Mouse (Mus musculus): ENCODE results near the gene Npas1.

Gene Npas1

GRCm38 (mm10) chr7:16472116-16472709, 5.3 kb downstream of the Npas1 start:
- DNase-seq (ENCODE audit: extremely low read depth, low read depth, low spot score), result no peak

- DNase-seq (ENCODE audit: extremely low read depth, low read depth, low spot score), result no peak
These were observed 6.0 kb downstream of the Npas1 start for GRCm38 (mm10) chr7:16471549-16471948.

- no peak for DNase-seq (ENCODE audit: extremely low read depth, low read depth, low spot score)
These were observed 9.4 kb downstream of the Npas1 start for GRCm38 (mm10) chr7:16468115-16468514.

GRCm38 (mm10) chr7:16466565-16466964, 11.0 kb downstream of the Npas1 start:
- DNase-seq (ENCODE audit: extremely low read depth, low read depth, low spot score), result no peak

- no peak for DNase-seq (ENCODE audit: extremely low read depth, low read depth, low spot score)
These were observed 12.0 kb downstream of the Npas1 start for GRCm38 (mm10) chr7:16465568-16465967.

GRCm38 (mm10) chr7:16465160-16465559, 12.4 kb downstream of the Npas1 start:
- DNase-seq (ENCODE audit: extremely low read depth, low read depth, low spot score), result no peak

- no peak for DNase-seq (ENCODE audit: extremely low read depth, low read depth, low spot score)
These were observed 14.3 kb downstream of the Npas1 start for GRCm38 (mm10) chr7:16463214-16463613.

- no peak for DNase-seq (ENCODE audit: extremely low read depth, low read depth, low spot score)
These were observed 15.8 kb downstream of the Npas1 start for GRCm38 (mm10) chr7:16461705-16462104.

- no peak for DNase-seq (ENCODE audit: extremely low read depth, low read depth, low spot score)
These were observed 16.4 kb downstream of the Npas1 start for GRCm38 (mm10) chr7:16461151-16461550.

GRCm38 (mm10) chr7:16460566-16460965, 17.0 kb downstream of the Npas1 start:
- no peak for DNase-seq (ENCODE audit: extremely low read depth, low read depth, low spot score)

- no peak for DNase-seq (ENCODE audit: extremely low read depth, low read depth, low spot score)
These were observed 21.2 kb downstream of the Npas1 start for GRCm38 (mm10) chr7:16456289-16456688.

- DNase-seq (ENCODE audit: extremely low read depth, low read depth, low spot score), result no peak
These were observed 22.5 kb downstream of the Npas1 start for GRCm38 (mm10) chr7:16455016-16455415.

GRCm38 (mm10) chr7:16453118-16453711, 24.3 kb downstream of the Npas1 start:
- no peak for DNase-seq (ENCODE audit: extremely low read depth, low read depth, low spot score)

- peak; percentile 91 for DNase-seq (ENCODE audit: extremely low read depth, low read depth, low spot score)
These were observed 24.9 kb downstream of the Npas1 start, which contains the start of gene Tmem160 for GRCm38 (mm10) chr7:16452587-16453073. TSS of gene Tmem160 (plus strand) at chr7:16452779.

GRCm38 (mm10) chr7:16451656-16452055, 25.9 kb downstream of the Npas1 start:
- no peak for DNase-seq (ENCODE audit: extremely low read depth, low read depth, low spot score)

- DNase-seq (ENCODE audit: extremely low read depth, low read depth, low spot score), result no peak
These were observed 36.3 kb downstream of the Npas1 start for GRCm38 (mm10) chr7:16441241-16441640.

GRCm38 (mm10) chr7:16435088-16435487, 42.4 kb downstream of the Npas1 start:
- DNase-seq (ENCODE audit: extremely low read depth, low read depth, low spot score), result no peak

- DNase-seq (ENCODE audit: extremely low read depth, low read depth, low spot score), result no peak
These were observed 44.1 kb downstream of the Npas1 start for GRCm38 (mm10) chr7:16433352-16433971.

GRCm38 (mm10) chr7:16426129-16426729, 51.3 kb downstream of the Npas1 start:
- no peak for DNase-seq (ENCODE audit: extremely low read depth, low read depth, low spot score)

GRCm38 (mm10) chr7:16425721-16426120, 51.8 kb downstream of the Npas1 start:
- no peak for DNase-seq (ENCODE audit: extremely low read depth, low read depth, low spot score)

GRCm38 (mm10) chr7:16423731-16424130, 53.8 kb downstream of the Npas1 start:
- DNase-seq (ENCODE audit: extremely low read depth, low read depth, low spot score), result no peak
